Mouse (Mus musculus): Measurements from ENCODE around the gene Dtx1.

The Dtx1 gene

GRCm38 (mm10) chr5:120634860-120635259, 76.9 kb downstream of the Dtx1 start:
- peak in 1 of 2 experiments; percentile 9 for DNase-seq

DNA sequence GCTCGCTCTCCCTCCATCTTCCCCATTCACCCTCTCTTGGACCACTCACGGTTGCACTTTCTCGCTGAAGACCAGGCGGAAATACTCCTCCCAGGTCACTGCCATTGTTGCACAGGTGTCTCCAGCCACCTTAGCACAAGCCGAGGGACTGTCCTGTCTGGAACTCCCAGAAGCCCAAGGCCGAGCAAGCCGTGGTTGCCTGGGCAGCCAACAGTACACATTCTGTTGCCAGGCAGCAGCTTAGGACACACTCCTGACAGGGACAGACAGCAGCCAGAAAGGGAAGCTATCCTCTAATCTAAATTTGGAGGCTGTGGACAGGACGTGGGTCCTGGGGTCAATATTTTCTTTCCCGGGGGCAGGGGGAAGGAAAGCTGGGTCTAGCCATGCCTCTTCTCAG, 77.6 kb downstream of the Dtx1 start, which contains the start of gene Cfap73:
Gene Cfap73 (minus strand): TSS at position 105 of the 400 bp plus-strand sequence.
- no peak for DNase-seq

GRCm38 (mm10) chr5:120631892-120632291, 79.8 kb downstream of the Dtx1 start:
- peak in 1 of 2 experiments; percentile 21 for DNase-seq

DNA sequence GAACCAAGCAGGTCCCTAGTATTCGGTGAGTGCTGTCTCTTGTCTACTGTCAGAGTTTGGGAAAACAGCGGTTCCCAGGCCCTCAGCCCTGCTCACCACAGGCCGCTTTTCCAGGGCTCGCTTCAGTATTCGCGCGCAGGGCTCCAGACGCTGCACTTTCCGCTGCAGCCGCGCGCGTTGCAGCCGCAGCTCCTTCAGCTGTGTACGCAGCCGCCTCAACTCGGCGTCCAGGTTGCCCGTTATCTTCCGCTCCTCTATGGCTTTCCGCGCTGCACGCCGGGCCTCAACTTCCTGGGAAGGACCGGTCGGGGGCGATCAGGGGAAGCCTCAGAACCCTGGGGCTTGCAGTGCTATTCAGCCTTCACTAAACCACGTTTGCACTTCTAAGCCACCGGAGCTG, 80.6 kb downstream of the Dtx1 start:
- peak in 1 of 2 experiments; percentile 32 for DNase-seq

All from B cell, adult 2 months (primary cell).